Mouse (Mus musculus) left cerebral cortex, adult 2 months (tissue): ENCODE results near the gene Ltbp1. TPM values are rescaled to one million over a fixed set of nuclear protein-coding genes. Genes with fewer than 3 reads are reported as not detected.

Experiments used
- DNase-seq, 2 experiments: peaks; one replicate each; pipeline ENCODE4 v3.0.0; 2021 to 2022; ENCODE audit warnings: low spot score in 2 of 2, mixed read lengths in 1 of 2; ENCODE audit errors: extremely low spot score in 1 of 2
- H3K27ac ChIP-seq: fragments of 200-600 bp; 2 replicates; pipeline ENCODE4 v1.8.1; 2022
- H3K4me3 ChIP-seq: fragments of 200-600 bp; 2 replicates; pipeline ENCODE4 v1.8.1; 2022
- CTCF ChIP-seq: fragments of 200-600 bp; IDR thresholded peaks from 2 replicates; pipeline ENCODE4 v1.8.1; 2022; ENCODE audit warnings: antibody characterized with exemption, mild to moderate bottlenecking, moderate library complexity
- intact Hi-C: fragments of 180-260 bp; cut with DNase I; formaldehyde crosslinking; loops from one replicate; pipeline ENCODE4 v1.15.1; 2025
- total RNA-seq, 2 experiments: library from RNA; stranded (reverse); gene quantifications; 2 replicates each; pipeline ENCODE4 v1.2.3; 2021

Gene Ltbp1
- total RNA-seq, 2 experiments from 2014 or later: 8.5 to 9.3 TPM

- peak; percentile 69 for TF ChIP-seq CTCF
- peak in 1 of 2 experiments; percentile 24 for DNase-seq
- no peak overlapping the region for H3K27ac ChIP-seq
- no peak overlapping the region for H3K4me3 ChIP-seq
- intact Hi-C loops: loop anchor here (10.0 kb wide), 2 partner anchors 128 to 208 kb away; no protein-coding TSS in a partner anchor
Observed at GRCm38 (mm10) chr17:75406405-75406804, 401.0 kb downstream of the Ltbp1 start.

- no peak for TF ChIP-seq CTCF
- H3K4me3 ChIP-seq: no peak overlapping the region
- intact Hi-C loops: no loop called here
- no peak overlapping the region for H3K27ac ChIP-seq
- DNase-seq: no peak
Observed at GRCm38 (mm10) chr17:75416861-75417260, 411.5 kb downstream of the Ltbp1 start.

- TF ChIP-seq CTCF: no peak
- DNase-seq: no peak
- intact Hi-C loops: no loop called here
- Histone ChIP-seq H3K27ac (no peak overlapping the region), H3K4me3 (no peak overlapping the region)
Observed at GRCm38 (mm10) chr17:75434152-75434551, 428.8 kb downstream of the Ltbp1 start.

GRCm38 (mm10) chr17:75434871-75435270 is 429.5 kb downstream of the Ltbp1 start:
- no peak for TF ChIP-seq CTCF
- H3K4me3 ChIP-seq: no peak overlapping the region
- no peak overlapping the region for H3K27ac ChIP-seq
- DNase-seq: no peak
- intact Hi-C loops: no loop called here

- Histone ChIP-seq H3K4me3 (peak within 1 kb of the TSS; percentile 34), H3K27ac (peak within 1 kb of the TSS; percentile 72)
- no peak for DNase-seq
- no peak for TF ChIP-seq CTCF
- intact Hi-C loops: no loop called here
Observed at GRCm38 (mm10) chr17:75435599-75435998, 430.2 kb downstream of the Ltbp1 start, which contains the start of gene Rasgrp3. TSS of gene Rasgrp3 (plus strand) at chr17:75435896.

- H3K4me3 ChIP-seq: peak overlapping the region; percentile 34
- peak overlapping the region; percentile 72 for H3K27ac ChIP-seq
- no peak for DNase-seq
- no peak for TF ChIP-seq CTCF
- intact Hi-C loops: no loop called here
Observed at GRCm38 (mm10) chr17:75436095-75436494, 430.7 kb downstream of the Ltbp1 start.

GRCm38 (mm10) chr17:75436819-75437218 is 431.5 kb downstream of the Ltbp1 start:
- no peak for TF ChIP-seq CTCF
- Histone ChIP-seq H3K27ac (peak overlapping the region; percentile 72), H3K4me3 (peak overlapping the region; percentile 34)
- no peak for DNase-seq
- intact Hi-C loops: no loop called here

- H3K27ac ChIP-seq: peak overlapping the region; percentile 72
- TF ChIP-seq CTCF: no peak
- peak overlapping the region; percentile 34 for H3K4me3 ChIP-seq
- no peak for DNase-seq
- intact Hi-C loops: no loop called here
Observed at GRCm38 (mm10) chr17:75437239-75437750, 431.9 kb downstream of the Ltbp1 start.

- H3K4me3 ChIP-seq: no peak overlapping the region
- intact Hi-C loops: no loop called here
- H3K27ac ChIP-seq: no peak overlapping the region; the same call in 1 of the 2 replicates
- no peak for DNase-seq
- TF ChIP-seq CTCF: no peak
Observed at GRCm38 (mm10) chr17:75438162-75438561, 432.8 kb downstream of the Ltbp1 start.

- DNase-seq: no peak
- intact Hi-C loops: no loop called here
Observed at GRCm38 (mm10) chr17:75439062-75439461, 433.7 kb downstream of the Ltbp1 start.

GRCm38 (mm10) chr17:75440619-75441018 is 435.3 kb downstream of the Ltbp1 start:
- TF ChIP-seq CTCF: no peak
- DNase-seq: no peak
- intact Hi-C loops: no loop called here
- Histone ChIP-seq H3K4me3 (no peak overlapping the region), H3K27ac (no peak overlapping the region)

More at GRCm38 (mm10) chr17:75439062-75439461, 433.7 kb downstream of the Ltbp1 start:
- TF ChIP-seq CTCF: no peak
- Histone ChIP-seq H3K4me3 (no peak overlapping the region), H3K27ac (no peak overlapping the region)

GRCm38 (mm10) chr17:75441260-75441830 is 436.0 kb downstream of the Ltbp1 start:
- Histone ChIP-seq H3K4me3 (no peak overlapping the region), H3K27ac (no peak overlapping the region; the same call in 1 of the 2 replicates)
- intact Hi-C loops: no loop called here
- no peak for DNase-seq
- TF ChIP-seq CTCF: no peak
